Mouse (Mus musculus): Measurements from ENCODE around the gene Prr7. TPM values are rescaled to one million over a fixed set of nuclear protein-coding genes. Genes with fewer than 3 reads are reported as not detected.
A peak's percentile ranks its signal among the peaks of the same experiment; 100 is the strongest.

Prr7 gene
- polyA plus RNA-seq, 1 experiment from 2014 or later = not detected

DNA sequence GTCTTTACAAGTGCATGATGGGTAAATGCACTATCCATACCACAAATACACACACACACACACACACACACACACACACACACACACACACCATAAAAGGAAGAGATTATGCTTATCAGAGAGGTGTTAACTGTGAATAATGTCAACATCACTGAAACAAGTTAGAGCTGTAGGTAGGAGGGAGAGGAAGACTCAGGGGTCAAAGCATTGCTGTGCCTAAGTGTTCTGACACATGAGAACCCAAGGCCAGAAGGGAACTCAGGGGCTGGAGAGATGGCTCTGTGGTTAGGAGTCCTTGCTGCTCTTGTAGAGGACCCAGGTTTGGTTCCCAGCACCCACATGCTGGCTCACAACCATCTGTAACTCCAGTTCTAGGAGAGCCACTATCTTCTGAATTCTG is 15.9 kb downstream of the Prr7 start:
- Histone ChIP-seq H3K27me3 (replicated peaks) (peaks cover 88% of the 10 kb centered on the region), H3K4me2 (no peak overlapping the region), H3K36me3 (peaks cover 65% of the 10 kb centered on the region), H3K4me1 (peaks cover 35% of the 10 kb centered on the region), H3K9ac (no peak overlapping the region), H3K9me3 (no peaks in the 10 kb centered on the region), H3K4me3 (no peak overlapping the region), H3K27ac (replicated peaks) (no peak overlapping the region)
- no peak for ATAC-seq (ENCODE audit: extremely low read depth, insufficient number of reproducible peaks, low FRiP score, low TSS enrichment)

- H3K27ac ChIP-seq (replicated peaks) = peak overlapping the region; percentile 54
- H3K9ac ChIP-seq = peak overlapping the region; percentile 50; the same call in 1 of the 2 replicates
- no peaks in the 10 kb centered on the region for H3K9me3 ChIP-seq
- H3K27me3 ChIP-seq (replicated peaks) = peaks cover 85% of the 10 kb centered on the region
- peaks cover 60% of the 10 kb centered on the region for H3K4me1 ChIP-seq
- 52% methylated on average over 7 of the region's 7 CpGs for WGBS
- no peak; the same call in 1 of the 2 replicates for ATAC-seq (ENCODE audit: extremely low read depth, insufficient number of reproducible peaks, low FRiP score, low TSS enrichment)
- peaks cover 39% of the 10 kb centered on the region for H3K36me3 ChIP-seq
- peak overlapping the region; percentile 2; the same call in 1 of the 2 replicates for H3K4me3 ChIP-seq
- peak overlapping the region; percentile 22; the same call in 1 of the 2 replicates for H3K4me2 ChIP-seq
Observed at GRCm38 (mm10) chr13:55482542-55482941, 18.5 kb downstream of the Prr7 start.

- peaks cover 36% of the 10 kb centered on the region for H3K36me3 ChIP-seq
- no peaks in the 10 kb centered on the region for H3K9me3 ChIP-seq
- no peak for ATAC-seq (ENCODE audit: extremely low read depth, insufficient number of reproducible peaks, low FRiP score, low TSS enrichment)
- H3K4me3 ChIP-seq = peak overlapping the region; percentile 2; the same call in 1 of the 2 replicates
- peak overlapping the region; percentile 22 for H3K4me2 ChIP-seq
- peak overlapping the region; percentile 50; the same call in 1 of the 2 replicates for H3K9ac ChIP-seq
- peaks cover 61% of the 10 kb centered on the region for H3K4me1 ChIP-seq
- WGBS = 27% methylated on average over 9 of the region's 9 CpGs
- H3K27ac ChIP-seq (replicated peaks) = peak overlapping the region; percentile 54
- H3K27me3 ChIP-seq (replicated peaks) = peaks cover 86% of the 10 kb centered on the region
Observed at GRCm38 (mm10) chr13:55483071-55483470, 19.0 kb downstream of the Prr7 start.

GRCm38 (mm10) chr13:55483593-55483992 is 19.5 kb downstream of the Prr7 start:
- peaks cover 65% of the 10 kb centered on the region for H3K4me1 ChIP-seq
- peaks cover 92% of the 10 kb centered on the region for H3K27me3 ChIP-seq (replicated peaks)
- 48% methylated on average over 15 of the region's 15 CpGs for WGBS
- no peak for ATAC-seq (ENCODE audit: extremely low read depth, insufficient number of reproducible peaks, low FRiP score, low TSS enrichment)
- H3K9me3 ChIP-seq = no peaks in the 10 kb centered on the region
- H3K36me3 ChIP-seq = peaks cover 36% of the 10 kb centered on the region
- H3K4me3 ChIP-seq = no peak overlapping the region
- peak overlapping the region; percentile 45; the same call in 1 of the 2 replicates for H3K9ac ChIP-seq
- H3K4me2 ChIP-seq = peak overlapping the region; percentile 22
- H3K27ac ChIP-seq (replicated peaks) = peak overlapping the region; percentile 54

DNA sequence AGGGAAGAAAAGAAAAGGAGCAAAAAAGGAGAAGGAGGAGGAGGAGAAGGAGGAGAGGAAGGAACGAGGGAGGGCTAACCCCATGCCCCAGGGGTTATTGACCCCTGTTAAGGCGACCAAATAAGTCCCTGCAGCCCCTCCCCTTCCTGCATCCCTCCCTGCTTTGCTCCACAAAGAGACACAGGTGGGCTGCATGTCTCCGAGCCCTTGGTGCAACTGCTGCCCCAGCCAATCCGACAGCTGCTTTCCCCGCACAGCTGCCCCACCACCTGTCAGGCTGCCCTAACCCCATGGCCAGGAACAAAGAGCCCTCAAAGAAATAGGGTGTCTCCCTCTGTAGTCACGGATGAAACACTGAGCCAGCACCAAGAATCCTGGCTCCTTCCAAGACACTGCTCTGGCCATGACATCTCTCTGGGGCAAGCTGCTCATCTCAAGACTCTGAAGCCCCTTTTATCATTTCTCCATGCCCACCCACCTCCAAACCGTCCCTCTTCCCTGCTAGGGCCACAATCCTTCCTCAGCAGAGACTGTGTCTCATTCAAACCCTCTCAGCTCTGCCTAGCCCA is 20.5 kb downstream of the Prr7 start:
- H3K9me3 ChIP-seq = no peaks in the 10 kb centered on the region
- H3K27ac ChIP-seq (replicated peaks) = no peak overlapping the region
- no peak overlapping the region for H3K4me3 ChIP-seq
- 47% methylated on average over 7 of the region's 7 CpGs for WGBS
- peaks cover 60% of the 10 kb centered on the region for H3K4me1 ChIP-seq
- H3K4me2 ChIP-seq = peak overlapping the region; percentile 81
- peaks cover 92% of the 10 kb centered on the region for H3K27me3 ChIP-seq (replicated peaks)
- H3K9ac ChIP-seq = no peak overlapping the region; the same call in 1 of the 2 replicates
- no peak for ATAC-seq (ENCODE audit: extremely low read depth, insufficient number of reproducible peaks, low FRiP score, low TSS enrichment)
- peaks cover 29% of the 10 kb centered on the region for H3K36me3 ChIP-seq

DNA sequence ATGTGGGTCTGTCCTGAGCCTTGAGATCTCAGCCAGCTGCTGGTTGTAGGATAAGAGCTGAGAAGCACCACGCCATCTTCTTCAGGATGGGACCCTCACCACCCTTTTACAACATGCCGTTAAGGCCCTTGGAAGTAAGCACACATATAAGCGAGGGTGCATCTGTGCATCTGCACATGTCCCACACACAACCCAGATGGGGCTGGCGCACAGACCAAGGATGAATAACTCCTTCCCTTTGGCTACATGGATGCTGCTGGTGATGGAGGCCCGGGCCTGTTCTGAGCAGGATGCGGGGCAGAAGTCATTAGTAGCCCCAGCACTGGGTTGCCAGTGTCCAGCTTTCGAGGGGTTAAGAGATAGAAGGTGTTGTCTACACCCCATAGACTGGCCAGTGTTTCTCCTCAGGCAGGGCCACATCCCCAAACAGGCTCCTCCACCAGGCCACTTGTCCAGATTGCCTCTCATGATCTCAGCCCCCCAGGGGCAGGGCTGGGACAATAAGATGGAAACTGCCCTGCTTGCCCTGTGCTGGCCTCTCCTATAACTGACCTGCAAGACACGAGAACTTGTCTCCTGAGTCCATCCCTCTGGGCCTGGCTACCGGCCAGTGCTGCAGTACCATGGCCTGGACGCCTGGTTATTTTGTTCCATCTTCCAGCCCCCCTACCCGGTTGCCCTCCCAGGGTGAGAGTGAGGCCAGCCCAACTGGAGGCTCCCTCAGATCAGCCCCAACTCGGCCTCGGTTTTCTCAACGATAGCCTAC is 22.1 kb downstream of the Prr7 start:
- Histone ChIP-seq H3K4me2 (peak overlapping the region; percentile 81), H3K9me3 (no peaks in the 10 kb centered on the region), H3K27me3 (replicated peaks) (peaks cover 88% of the 10 kb centered on the region), H3K4me1 (peaks cover 60% of the 10 kb centered on the region), H3K4me3 (peak overlapping the region; percentile 70), H3K36me3 (peaks cover 13% of the 10 kb centered on the region), H3K27ac (replicated peaks) (peak overlapping the region; percentile 70), H3K9ac (peak overlapping the region; percentile 97)
- WGBS = 41% methylated on average over 14 of the region's 14 CpGs
- ATAC-seq (ENCODE audit: extremely low read depth, insufficient number of reproducible peaks, low FRiP score, low TSS enrichment) = no peak

DNA sequence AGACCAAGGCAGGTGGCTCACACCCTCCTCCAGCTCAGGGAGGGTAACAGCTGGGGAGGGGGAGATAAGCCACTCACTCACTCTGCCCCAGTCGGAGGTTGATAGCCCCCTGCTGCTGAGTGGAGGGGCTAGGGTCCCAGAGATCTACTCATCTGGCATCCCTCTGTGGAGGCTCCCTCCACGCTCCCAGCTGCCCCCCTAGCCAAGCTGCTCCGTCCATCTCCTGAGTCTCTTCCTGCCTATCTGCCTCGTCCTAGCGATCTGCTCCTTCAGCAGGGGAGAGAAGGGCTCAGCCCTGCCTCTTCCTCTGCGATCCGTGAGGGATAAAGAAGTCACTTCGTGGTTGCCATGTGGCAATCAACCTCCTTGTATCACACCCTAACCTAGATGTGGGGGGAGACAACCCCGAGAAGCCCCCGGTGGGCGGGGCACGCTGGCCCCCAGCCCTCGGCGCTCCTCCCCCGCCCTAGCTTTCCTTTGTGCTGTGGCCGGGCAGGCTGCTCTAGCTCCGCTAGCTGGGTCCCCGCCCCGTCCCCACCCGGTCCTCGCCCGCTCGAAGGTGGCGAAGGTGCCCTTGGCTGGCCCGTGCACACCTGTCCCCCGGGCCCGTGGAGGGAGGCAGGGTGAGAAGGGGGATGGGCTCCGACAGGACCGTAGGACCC is 23.0 kb downstream of the Prr7 start:
- WGBS = 2% methylated on average over 29 of the region's 29 CpGs

DNA sequence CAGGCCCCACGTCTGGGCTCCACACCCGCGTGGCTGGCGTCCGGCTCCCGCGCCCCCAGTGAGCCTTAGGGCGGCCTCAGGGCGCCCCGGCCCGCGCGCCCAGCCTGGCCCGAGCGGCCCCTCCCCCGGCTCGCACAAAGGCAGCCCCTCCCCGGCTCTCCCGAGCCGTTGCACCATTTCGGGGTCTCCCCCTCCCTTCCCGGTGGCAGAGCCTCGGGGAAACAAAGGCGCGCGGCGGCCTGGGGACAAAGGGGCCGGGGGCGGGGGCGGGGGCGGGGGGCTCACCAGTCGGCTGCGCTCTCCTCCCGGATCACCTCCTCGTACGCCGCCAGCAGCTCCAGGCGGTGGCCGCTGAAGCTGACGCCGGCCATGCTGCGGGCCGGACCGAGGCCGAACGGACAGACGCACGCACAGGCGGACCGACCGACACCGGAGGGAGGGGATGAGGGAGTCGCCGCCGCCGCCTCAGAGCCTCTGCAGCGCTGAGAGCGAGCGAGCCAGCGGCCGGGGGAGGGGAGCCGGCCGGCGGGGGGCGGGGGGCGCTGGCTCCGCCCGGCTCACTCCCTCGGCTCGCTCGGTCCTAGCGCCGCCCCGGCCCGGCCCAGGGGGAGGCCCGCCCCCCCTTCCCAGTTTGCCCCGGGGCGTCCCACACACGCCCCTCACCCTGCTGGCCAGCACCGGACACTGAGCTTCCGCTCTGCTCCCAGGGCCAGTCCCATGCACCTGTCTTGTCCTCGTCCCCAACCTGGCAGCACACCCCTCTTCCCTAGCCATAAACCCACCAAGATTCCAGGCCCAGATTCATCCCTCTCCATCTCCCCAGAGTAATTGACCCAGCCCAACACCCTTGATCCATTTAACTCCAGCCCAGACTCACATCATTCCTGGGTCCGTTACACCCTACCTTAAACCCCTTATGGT is 23.8 kb downstream of the Prr7 start, which contains the start of gene Dbn1:
Gene Dbn1, minus strand, starts transcription at position 534 of the 921 bp plus-strand sequence.
- H3K27me3 ChIP-seq (replicated peaks) = peaks cover 90% of the 10 kb centered on the region
- peak within 1 kb of the TSS; percentile 70 for H3K4me3 ChIP-seq
- H3K9me3 ChIP-seq = no peaks in the 10 kb centered on the region
- H3K9ac ChIP-seq = peak within 1 kb of the TSS; percentile 97
- no peaks in the 10 kb centered on the region for H3K36me3 ChIP-seq
- peaks cover 51% of the 10 kb centered on the region for H3K4me1 ChIP-seq
- ATAC-seq (ENCODE audit: extremely low read depth, insufficient number of reproducible peaks, low FRiP score, low TSS enrichment) = peak; percentile 51
- WGBS = 1% methylated on average over 45 of the region's 83 CpGs
- peak within 1 kb of the TSS; percentile 81 for H3K4me2 ChIP-seq
- peak within 1 kb of the TSS; percentile 70 for H3K27ac ChIP-seq (replicated peaks)

More for the DNA sequence above, 23.0 kb downstream of the Prr7 start:
- peaks cover 90% of the 10 kb centered on the region for H3K27me3 ChIP-seq (replicated peaks)
- peak; percentile 48; the same call in 1 of the 2 replicates for ATAC-seq (ENCODE audit: extremely low read depth, insufficient number of reproducible peaks, low FRiP score, low TSS enrichment)
- peaks cover 58% of the 10 kb centered on the region for H3K4me1 ChIP-seq
- peak overlapping the region; percentile 97 for H3K9ac ChIP-seq
- peaks cover 5% of the 10 kb centered on the region for H3K36me3 ChIP-seq
- peak overlapping the region; percentile 70 for H3K27ac ChIP-seq (replicated peaks)
- peak overlapping the region; percentile 70 for H3K4me3 ChIP-seq
- no peaks in the 10 kb centered on the region for H3K9me3 ChIP-seq
- peak overlapping the region; percentile 81 for H3K4me2 ChIP-seq

- Histone ChIP-seq H3K27me3 (replicated peaks) (peaks cover 75% of the 10 kb centered on the region), H3K9ac (no peak overlapping the region), H3K36me3 (peaks cover 30% of the 10 kb centered on the region), H3K9me3 (no peaks in the 10 kb centered on the region), H3K27ac (replicated peaks) (no peak overlapping the region), H3K4me1 (peaks cover 29% of the 10 kb centered on the region), H3K4me2 (0 out of 2 replicates have a peak overlapping the region, but pooled peaks have one; percentile 29), H3K4me3 (no peak overlapping the region)
- ATAC-seq (ENCODE audit: extremely low read depth, insufficient number of reproducible peaks, low FRiP score, low TSS enrichment) = no peak
- 10% methylated on average over 2 of the region's 2 CpGs for WGBS
Observed at GRCm38 (mm10) chr13:55494257-55494656, 30.2 kb downstream of the Prr7 start.

GRCm38 (mm10) chr13:55494883-55495621 is 31.0 kb downstream of the Prr7 start:
- H3K4me1 ChIP-seq = peaks cover 29% of the 10 kb centered on the region
- 2% methylated on average over 18 of the region's 18 CpGs for WGBS
- peaks cover 68% of the 10 kb centered on the region for H3K27me3 ChIP-seq (replicated peaks)
- H3K9me3 ChIP-seq = no peaks in the 10 kb centered on the region
- peak overlapping the region; percentile 29 for H3K4me2 ChIP-seq
- no peak overlapping the region for H3K9ac ChIP-seq
- peaks cover 36% of the 10 kb centered on the region for H3K36me3 ChIP-seq
- ATAC-seq (ENCODE audit: extremely low read depth, insufficient number of reproducible peaks, low FRiP score, low TSS enrichment) = peak; percentile 65
- H3K4me3 ChIP-seq = no peak overlapping the region
- 0 out of 2 replicates have a peak overlapping the region, but pooled peaks have one; percentile 36 for H3K27ac ChIP-seq (replicated peaks)

Data from heart, embryonic 13.5 days (tissue).